Mouse (Mus musculus): ENCODE results near the gene Inpp5a. TPM values are rescaled to one million over a fixed set of nuclear protein-coding genes. Genes with fewer than 3 reads are reported as not detected.

Gene Inpp5a
- polyA plus RNA-seq, 1 experiment from 2014 or later: 29.1 TPM

GRCm38 (mm10) chr7:139531428-139531801 lies 142.5 kb downstream of the Inpp5a start:
- Histone ChIP-seq H3K9me3 (ENCODE audit: control insufficient read depth) (no peaks in the 10 kb centered on the region), H3K9ac (ENCODE audit: low read depth, low read length) (no peak overlapping the region), H3K4me3 (ENCODE audit: low read depth, low read length) (no peak overlapping the region), H3K36me3 (ENCODE audit: control insufficient read depth, insufficient read depth) (peaks cover 30% of the 10 kb centered on the region), H3K27ac (ENCODE audit: low read depth, low read length) (no peak overlapping the region), H3K4me1 (replicated peaks; ENCODE audit: control insufficient read depth, insufficient read depth, low read length) (no peaks in the 10 kb centered on the region), H3K4me2 (replicated peaks; ENCODE audit: low read depth) (no peak overlapping the region), H3K27me3 (replicated peaks; ENCODE audit: control insufficient read depth, insufficient read depth, low read length) (no peaks in the 10 kb centered on the region)
- WGBS: 81% methylated on average over 4 of the region's 4 CpGs
- no peak for ATAC-seq
- TF ChIP-seq CTCF (IDR thresholded peaks at IDR 0.05; ENCODE audit: low read depth): no peak

DNA sequence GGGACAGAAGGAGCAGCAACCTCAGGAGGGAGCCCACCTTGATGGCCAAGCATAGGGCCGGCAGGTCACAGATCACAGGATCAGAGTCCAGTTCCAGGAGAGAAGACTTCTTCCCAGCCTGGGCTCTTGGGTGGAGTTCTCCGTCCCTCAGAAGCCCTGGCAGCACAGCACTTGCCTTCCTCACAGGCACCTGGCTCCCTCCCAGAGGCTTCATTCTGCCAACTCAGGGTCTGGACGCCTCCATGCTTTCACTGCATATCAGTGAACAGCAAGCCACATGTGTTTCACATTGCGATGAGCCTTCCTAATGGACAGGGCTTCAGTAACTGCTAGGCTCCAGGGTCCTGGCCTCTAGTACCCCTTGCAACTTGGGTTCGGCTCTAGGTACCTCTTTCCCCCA lies 147.4 kb downstream of the Inpp5a start:
- no peaks in the 10 kb centered on the region for H3K4me1 ChIP-seq (replicated peaks; ENCODE audit: control insufficient read depth, insufficient read depth, low read length)
- no peak for TF ChIP-seq CTCF (IDR thresholded peaks at IDR 0.05; ENCODE audit: low read depth)
- H3K27me3 ChIP-seq (replicated peaks; ENCODE audit: control insufficient read depth, insufficient read depth, low read length): no peaks in the 10 kb centered on the region
- H3K4me3 ChIP-seq (ENCODE audit: low read depth, low read length): no peak overlapping the region
- H3K9ac ChIP-seq (ENCODE audit: low read depth, low read length): no peak overlapping the region
- peaks cover 31% of the 10 kb centered on the region for H3K36me3 ChIP-seq (ENCODE audit: control insufficient read depth, insufficient read depth)
- H3K9me3 ChIP-seq (ENCODE audit: control insufficient read depth): no peaks in the 10 kb centered on the region
- WGBS: 83% methylated on average over 5 of the region's 5 CpGs
- ATAC-seq: no peak
- H3K4me2 ChIP-seq (replicated peaks; ENCODE audit: low read depth): no peak overlapping the region
- no peak overlapping the region for H3K27ac ChIP-seq (ENCODE audit: low read depth, low read length)

- H3K4me2 ChIP-seq (replicated peaks; ENCODE audit: low read depth): no peak overlapping the region
- H3K4me3 ChIP-seq (ENCODE audit: low read depth, low read length): no peak overlapping the region
- no peak for TF ChIP-seq CTCF (IDR thresholded peaks at IDR 0.05; ENCODE audit: low read depth)
- H3K27me3 ChIP-seq (replicated peaks; ENCODE audit: control insufficient read depth, insufficient read depth, low read length): no peaks in the 10 kb centered on the region
- peaks cover 33% of the 10 kb centered on the region for H3K36me3 ChIP-seq (ENCODE audit: control insufficient read depth, insufficient read depth)
- no peaks in the 10 kb centered on the region for H3K4me1 ChIP-seq (replicated peaks; ENCODE audit: control insufficient read depth, insufficient read depth, low read length)
- no peak overlapping the region for H3K9ac ChIP-seq (ENCODE audit: low read depth, low read length)
- 95% methylated on average over 2 of the region's 2 CpGs for WGBS
- no peak overlapping the region for H3K27ac ChIP-seq (ENCODE audit: low read depth, low read length)
- H3K9me3 ChIP-seq (ENCODE audit: control insufficient read depth): no peaks in the 10 kb centered on the region
- ATAC-seq: no peak
Measured at GRCm38 (mm10) chr7:139536831-139537230, 147.9 kb downstream of the Inpp5a start.

- 94% methylated on average over 9 of the region's 9 CpGs for WGBS
- Histone ChIP-seq H3K4me2 (replicated peaks; ENCODE audit: low read depth) (no peak overlapping the region), H3K4me1 (replicated peaks; ENCODE audit: control insufficient read depth, insufficient read depth, low read length) (no peaks in the 10 kb centered on the region), H3K9ac (ENCODE audit: low read depth, low read length) (no peak overlapping the region), H3K4me3 (ENCODE audit: low read depth, low read length) (no peak overlapping the region), H3K27me3 (replicated peaks; ENCODE audit: control insufficient read depth, insufficient read depth, low read length) (no peaks in the 10 kb centered on the region), H3K36me3 (ENCODE audit: control insufficient read depth, insufficient read depth) (peaks cover 38% of the 10 kb centered on the region), H3K9me3 (ENCODE audit: control insufficient read depth) (no peaks in the 10 kb centered on the region), H3K27ac (ENCODE audit: low read depth, low read length) (no peak overlapping the region)
- ATAC-seq: no peak
- TF ChIP-seq CTCF (IDR thresholded peaks at IDR 0.05; ENCODE audit: low read depth): no peak
Measured at GRCm38 (mm10) chr7:139537831-139538230, 148.9 kb downstream of the Inpp5a start.

DNA sequence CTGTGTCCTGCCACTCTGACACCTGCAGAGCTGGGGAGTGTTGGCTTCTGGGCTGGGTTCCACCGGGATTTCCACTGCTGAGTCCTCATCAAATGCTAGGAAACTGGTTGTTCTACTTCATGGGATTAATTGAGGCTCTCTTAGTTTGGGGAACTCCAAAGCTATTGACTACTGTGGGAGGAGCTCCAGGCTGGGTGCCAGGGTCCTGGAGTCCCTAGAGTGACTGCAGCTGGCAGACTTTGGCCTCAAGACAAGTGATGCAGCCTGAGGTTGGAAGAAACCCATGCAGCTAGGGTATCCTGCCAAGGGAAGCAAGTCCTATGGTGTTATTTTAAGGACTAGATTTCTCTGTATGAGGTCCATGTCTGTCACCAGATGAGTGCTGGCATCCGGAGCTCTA lies 149.6 kb downstream of the Inpp5a start:
- H3K4me2 ChIP-seq (replicated peaks; ENCODE audit: low read depth): no peak overlapping the region
- H3K27me3 ChIP-seq (replicated peaks; ENCODE audit: control insufficient read depth, insufficient read depth, low read length): no peaks in the 10 kb centered on the region
- H3K4me1 ChIP-seq (replicated peaks; ENCODE audit: control insufficient read depth, insufficient read depth, low read length): no peaks in the 10 kb centered on the region
- no peaks in the 10 kb centered on the region for H3K9me3 ChIP-seq (ENCODE audit: control insufficient read depth)
- no peak overlapping the region for H3K4me3 ChIP-seq (ENCODE audit: low read depth, low read length)
- H3K36me3 ChIP-seq (ENCODE audit: control insufficient read depth, insufficient read depth): peaks cover 40% of the 10 kb centered on the region
- TF ChIP-seq CTCF (IDR thresholded peaks at IDR 0.05; ENCODE audit: low read depth): no peak
- no peak for ATAC-seq
- H3K9ac ChIP-seq (ENCODE audit: low read depth, low read length): no peak overlapping the region
- 88% methylated on average over 2 of the region's 2 CpGs for WGBS
- H3K27ac ChIP-seq (ENCODE audit: low read depth, low read length): no peak overlapping the region

DNA sequence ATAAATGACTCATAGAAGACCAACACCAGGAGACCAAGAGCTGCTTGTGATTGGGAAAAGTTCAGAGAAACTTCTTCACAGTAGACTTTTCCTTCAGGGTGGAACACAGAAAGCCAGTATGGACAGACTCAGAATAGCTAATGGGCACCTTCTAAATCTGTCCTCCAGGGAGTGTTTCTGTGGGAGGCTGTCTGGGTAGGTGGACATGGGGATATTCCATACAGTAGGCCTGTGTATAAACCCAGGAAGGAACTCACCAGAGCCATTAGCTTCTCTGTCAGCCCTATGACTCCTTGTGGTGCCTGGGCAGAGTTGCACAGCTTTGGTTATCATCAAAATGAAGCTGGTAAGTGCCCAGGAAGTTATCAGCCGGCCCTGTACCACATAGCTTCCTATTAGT lies 151.7 kb downstream of the Inpp5a start:
- Histone ChIP-seq H3K36me3 (ENCODE audit: control insufficient read depth, insufficient read depth) (peaks cover 51% of the 10 kb centered on the region), H3K4me2 (replicated peaks; ENCODE audit: low read depth) (no peak overlapping the region), H3K4me1 (replicated peaks; ENCODE audit: control insufficient read depth, insufficient read depth, low read length) (no peaks in the 10 kb centered on the region), H3K4me3 (ENCODE audit: low read depth, low read length) (no peak overlapping the region), H3K9ac (ENCODE audit: low read depth, low read length) (no peak overlapping the region), H3K9me3 (ENCODE audit: control insufficient read depth) (no peaks in the 10 kb centered on the region), H3K27me3 (replicated peaks; ENCODE audit: control insufficient read depth, insufficient read depth, low read length) (no peaks in the 10 kb centered on the region), H3K27ac (ENCODE audit: low read depth, low read length) (no peak overlapping the region)
- no peak for ATAC-seq
- no peak for TF ChIP-seq CTCF (IDR thresholded peaks at IDR 0.05; ENCODE audit: low read depth)
- 71% methylated on average over 1 of the region's 1 CpGs for WGBS

DNA sequence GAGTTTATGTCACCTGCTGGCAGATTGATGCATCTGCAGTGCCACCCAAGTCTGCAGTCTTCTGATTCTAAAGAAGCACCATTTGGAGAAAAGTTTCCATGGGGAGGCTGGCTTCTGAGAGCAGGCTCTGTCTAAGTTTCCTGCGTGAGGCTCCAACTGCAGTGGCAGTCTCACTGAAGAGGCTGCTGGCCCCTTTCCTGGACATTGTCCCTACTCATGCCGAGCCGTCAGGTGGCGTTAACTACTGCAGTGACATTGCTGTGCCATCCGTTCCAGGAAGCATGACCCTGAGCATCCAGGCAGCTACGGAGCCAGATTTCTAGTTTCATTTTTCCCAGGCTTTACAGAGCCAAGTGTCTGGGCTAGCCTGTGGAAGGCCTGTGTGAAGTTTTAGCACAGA lies 152.5 kb downstream of the Inpp5a start:
- peak; percentile 48 for TF ChIP-seq CTCF (IDR thresholded peaks at IDR 0.05; ENCODE audit: low read depth)
- no peak overlapping the region for H3K9ac ChIP-seq (ENCODE audit: low read depth, low read length)
- WGBS: 74% methylated on average over 6 of the region's 6 CpGs

More for the DNA sequence above, 152.5 kb downstream of the Inpp5a start:
- peaks cover 54% of the 10 kb centered on the region for H3K36me3 ChIP-seq (ENCODE audit: control insufficient read depth, insufficient read depth)
- H3K4me1 ChIP-seq (replicated peaks; ENCODE audit: control insufficient read depth, insufficient read depth, low read length): no peaks in the 10 kb centered on the region
- H3K27me3 ChIP-seq (replicated peaks; ENCODE audit: control insufficient read depth, insufficient read depth, low read length): no peaks in the 10 kb centered on the region
- no peak overlapping the region for H3K4me2 ChIP-seq (replicated peaks; ENCODE audit: low read depth)
- no peak overlapping the region for H3K4me3 ChIP-seq (ENCODE audit: low read depth, low read length)
- H3K9me3 ChIP-seq (ENCODE audit: control insufficient read depth): no peaks in the 10 kb centered on the region
- H3K27ac ChIP-seq (ENCODE audit: low read depth, low read length): no peak overlapping the region
- no peak for ATAC-seq

Data from intestine, postnatal 0 days (tissue).